10 mouse cellular contexts compared by ENCODE assay signal in the genomic region with DNA sequence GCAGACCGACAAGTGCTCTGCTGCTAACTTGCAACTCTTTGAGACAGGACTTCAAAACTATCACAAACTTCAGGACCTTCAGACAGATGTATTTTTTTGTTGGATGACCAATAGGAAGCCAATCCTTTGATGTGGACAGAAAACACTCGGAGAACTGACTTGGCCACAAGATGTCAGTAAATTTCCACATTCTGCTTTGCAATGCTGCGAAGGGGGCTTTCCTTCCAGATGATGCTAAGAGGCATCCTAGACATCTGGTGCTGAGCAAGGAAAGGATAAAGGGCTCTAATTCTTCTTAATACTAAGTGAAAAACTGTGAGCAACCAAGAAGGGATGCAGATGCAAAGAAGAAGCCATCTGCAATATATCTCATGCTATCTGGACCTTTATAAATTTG. TPM values are rescaled to one million over a fixed set of nuclear protein-coding genes. Genes with fewer than 3 reads are reported as not detected.
A peak's percentile ranks its signal among the peaks of the same experiment; 100 is the strongest.
DNase-seq lines count a peak whose midpoint lies in the region; ATAC-seq lines count a peak whose summit lies in the region.
"Had no signal": no experiment of that assay in that cellular context is flagged by ENCODE, and none has a peak within 500 bp of the region (broad histone marks: within the 10 kb centered on the region; RNA-seq: fewer than 3 reads in every experiment).

No protein-coding gene starts in this region.

- H3K4me1 ChIP-seq in embryonic facial prominence, embryonic 11.5 days (ENCODE audit: control insufficient read depth, insufficient read depth, low read length) = no peaks in the 10 kb centered on the region
- H3K4me1 ChIP-seq in limb, embryonic 13.5 days = no peaks in the 10 kb centered on the region
- H3K4me1 ChIP-seq: embryonic facial prominence, embryonic 12.5 days had no signal

- no peaks in the 10 kb centered on the region for H3K27me3 ChIP-seq in embryonic facial prominence, embryonic 11.5 days (ENCODE audit: control insufficient read depth, insufficient read depth, low read length)
- no peaks in the 10 kb centered on the region for H3K27me3 ChIP-seq in limb, embryonic 13.5 days
- H3K27me3 ChIP-seq: embryonic facial prominence, embryonic 12.5 days; liver, embryonic 13.5 days had no signal

- H3K9me3 ChIP-seq in embryonic facial prominence, embryonic 11.5 days (replicated peaks; ENCODE audit: control insufficient read depth, low read length) = no peaks in the 10 kb centered on the region
- H3K9me3 ChIP-seq in limb, embryonic 13.5 days = no peaks in the 10 kb centered on the region
- H3K9me3 ChIP-seq: embryonic facial prominence, embryonic 12.5 days; liver, embryonic 13.5 days had no signal

- no peak for ATAC-seq in embryonic facial prominence, embryonic 11.5 days (replicated peaks; ENCODE audit: insufficient number of reproducible peaks, low FRiP score, low TSS enrichment, low read depth)
- ATAC-seq in limb, embryonic 13.5 days (ENCODE audit: low FRiP score, low read depth) = peak; percentile 48

- DNase-seq in layer of hippocampus, postnatal 14 days (ENCODE audit: low spot score in 2 of 2) = peak; percentile 14 to 36
- no peak for DNase-seq in layer of hippocampus, adult 9-11 months
- DNase-seq in Muller cell, postnatal 12 days (ENCODE audit: inconsistent ontology term) = peak; percentile 43
- peak; percentile 82 for DNase-seq in embryonic facial prominence, embryonic 11.5 days (ENCODE audit: low spot score)
- no peak for DNase-seq in ovary, postnatal 10 days (ENCODE audit: low spot score)
- no peak for DNase-seq in frontal cortex, postnatal 14 days (ENCODE audit: low spot score in 2 of 2)
- DNase-seq in gastrocnemius, adult 8-10 months (ENCODE audit: low spot score in 2 of 2) = no peak
- DNase-seq: liver, embryonic 13.5 days had no signal

- no peaks in the 10 kb centered on the region for H3K36me3 ChIP-seq in embryonic facial prominence, embryonic 11.5 days (replicated peaks; ENCODE audit: control insufficient read depth, insufficient read depth, low read depth, low read length)
- no peaks in the 10 kb centered on the region for H3K36me3 ChIP-seq in limb, embryonic 13.5 days
- H3K36me3 ChIP-seq: embryonic facial prominence, embryonic 12.5 days; liver, embryonic 13.5 days had no signal

- H3K4me3 ChIP-seq in embryonic facial prominence, embryonic 11.5 days (ENCODE audit: low read depth, low read length) = no peak overlapping the region
- no peak overlapping the region for H3K4me3 ChIP-seq in limb, embryonic 13.5 days
- H3K4me3 ChIP-seq: embryonic facial prominence, embryonic 12.5 days; liver, embryonic 13.5 days had no signal

- WGBS in embryonic facial prominence, embryonic 11.5 days = 36% methylated on average over 3 of the region's 3 CpGs
- WGBS in limb, embryonic 13.5 days = 29% methylated on average over 3 of the region's 3 CpGs

- no peak overlapping the region for H3K4me2 ChIP-seq in embryonic facial prominence, embryonic 11.5 days (ENCODE audit: low read depth, low read length)
- no peak overlapping the region for H3K4me2 ChIP-seq in limb, embryonic 13.5 days (replicated peaks)
- H3K4me2 ChIP-seq: embryonic facial prominence, embryonic 12.5 days; liver, embryonic 13.5 days had no signal

- no peak overlapping the region for H3K9ac ChIP-seq in embryonic facial prominence, embryonic 11.5 days (replicated peaks; ENCODE audit: low read length)
- no peak overlapping the region for H3K9ac ChIP-seq in limb, embryonic 13.5 days
- H3K9ac ChIP-seq: embryonic facial prominence, embryonic 12.5 days; liver, embryonic 13.5 days had no signal

- no peak overlapping the region for H3K27ac ChIP-seq in embryonic facial prominence, embryonic 11.5 days (replicated peaks; ENCODE audit: low read depth, low read length)
- H3K27ac ChIP-seq in limb, embryonic 13.5 days = no peak overlapping the region
- H3K27ac ChIP-seq: embryonic facial prominence, embryonic 12.5 days; liver, embryonic 13.5 days had no signal

RNA-seq across cellular contexts. Expression of gene 4930453N24Rik, which starts 16.2 kb away (rescaled TPM):
- total RNA-seq in layer of hippocampus, postnatal 14 days (2021) = 10 to 100 TPM; 18.7 to 21.6 TPM
- 32.1 and 38.1 TPM in 2 replicates for polyA plus RNA-seq in embryonic facial prominence, embryonic 11.5 days (2014; fragmentation: Nextera tagmentation; extraction: Ambion mirVana)
- polyA plus RNA-seq in limb, embryonic 13.5 days (2015; fragmentation: Nextera tagmentation; extraction: Ambion mirVana) = 25.9 and 27.1 TPM in 2 replicates
- total RNA-seq in gastrocnemius, adult 8-10 months (2022) = 10 to 100 TPM; 53.7 to 70.8 (median 57.3) TPM

Comparison
In these comparisons a context has a peak if more than half of its experiments do, and no peak if none do; other contexts are left out.
1. DNase-seq: peak in layer of hippocampus, postnatal 14 days (2 of 2), Muller cell, postnatal 12 days (single experiment) and embryonic facial prominence, embryonic 11.5 days (single experiment); none in layer of hippocampus, adult 9-11 months (single experiment), ovary, postnatal 10 days (single experiment), frontal cortex, postnatal 14 days (0 of 2) and gastrocnemius, adult 8-10 months (0 of 2).